In genomic region chr11:59164384-59164783, GRCm38 (mm10) we compare ENCODE assay signal across 8 mouse cellular contexts. TPM values are rescaled to one million over a fixed set of nuclear protein-coding genes. Genes with fewer than 3 reads are reported as not detected.
A peak's percentile ranks its signal among the peaks of the same experiment; 100 is the strongest.
DNase-seq lines count a peak whose midpoint lies in the region; ATAC-seq and TF ChIP-seq lines count a peak whose summit lies in the region.

No protein-coding gene starts in this region.

- ATAC-seq in limb, embryonic 13.5 days (ENCODE audit: low FRiP score, low read depth), result no peak

- no peak overlapping the region for H3K9ac ChIP-seq in limb, embryonic 13.5 days

- H3K4me2 ChIP-seq in limb, embryonic 13.5 days (replicated peaks), result peak overlapping the region; percentile 73

- H3K27ac ChIP-seq in left cerebral cortex, adult 2 months, result peak overlapping the region; percentile 99
- H3K27ac ChIP-seq in embryonic fibroblast, embryonic 13.5 days (ENCODE audit: insufficient read depth, low read length), result no peak overlapping the region
- no peak overlapping the region for H3K27ac ChIP-seq in limb, embryonic 13.5 days
- H3K27ac ChIP-seq in spleen, adult 2 months (ENCODE audit: insufficient read depth, low read length), result peak overlapping the region; percentile 66; the same call in 1 of the 2 replicates

- no peak for TF ChIP-seq CTCF in left cerebral cortex, adult 2 months (IDR thresholded peaks at IDR 0.05)
- no peak for TF ChIP-seq CTCF in embryonic fibroblast, embryonic 13.5 days (IDR thresholded peaks at IDR 0.05; ENCODE audit: borderline replicate concordance, insufficient read depth, low read length)
- no peak for TF ChIP-seq CTCF in spleen, adult 2 months (IDR thresholded peaks at IDR 0.05; ENCODE audit: extremely low read depth, insufficient read depth, insufficient read length, insufficient replicate concordance)

- no peaks in the 10 kb centered on the region for H3K36me3 ChIP-seq in limb, embryonic 13.5 days
- no peaks in the 10 kb centered on the region for H3K36me3 ChIP-seq in spleen, adult 2 months (ENCODE audit: control insufficient read depth, insufficient read depth, low read length)

- H3K4me1 ChIP-seq in embryonic fibroblast, embryonic 13.5 days (ENCODE audit: control insufficient read depth, insufficient read depth, low read length), result no peaks in the 10 kb centered on the region
- peaks cover 12% of the 10 kb centered on the region for H3K4me1 ChIP-seq in limb, embryonic 13.5 days
- no peaks in the 10 kb centered on the region for H3K4me1 ChIP-seq in spleen, adult 2 months (ENCODE audit: control insufficient read depth, insufficient read depth, insufficient read length)

- TF ChIP-seq POLR2A in embryonic fibroblast, embryonic 13.5 days (IDR thresholded peaks at IDR 0.05; ENCODE audit: low read depth, low read length), result no peak
- TF ChIP-seq POLR2A in spleen, adult 2 months (IDR thresholded peaks at IDR 0.05; ENCODE audit: low read depth, low read length), result no peak

- DNase-seq in left cerebral cortex, adult 2 months (ENCODE audit: extremely low spot score in 1 of 2, low spot score in 2 of 2), result no peak
- DNase-seq in left cerebral cortex, adult 18-20 months (ENCODE audit: low spot score in 2 of 2), result no peak
- DNase-seq in spleen, adult 2 months (ENCODE audit: low read depth in 1 of 2, low spot score in 2 of 2), result no peak
- DNase-seq in gastrocnemius, postnatal 36 days, result no peak
- DNase-seq in adrenal gland, postnatal 10 days, result no peak
- DNase-seq in right cerebral cortex, postnatal 25 days, result no peak

- no peaks in the 10 kb centered on the region for H3K27me3 ChIP-seq in limb, embryonic 13.5 days
- H3K27me3 ChIP-seq in spleen, adult 2 months (ENCODE audit: control insufficient read depth, insufficient read depth, low read length), result no peaks in the 10 kb centered on the region

- 78% methylated on average over 9 of the region's 9 CpGs for WGBS in limb, embryonic 13.5 days
- 72% methylated on average over 9 of the region's 9 CpGs for WGBS in spleen, adult 2 months

- H3K4me3 ChIP-seq in left cerebral cortex, adult 2 months, result no peak overlapping the region
- H3K4me3 ChIP-seq in embryonic fibroblast, embryonic 13.5 days (ENCODE audit: insufficient read depth, low read length), result 0 out of 2 replicates have a peak overlapping the region, but pooled peaks have one; percentile 69
- H3K4me3 ChIP-seq in limb, embryonic 13.5 days, result peak overlapping the region; percentile 66
- no peak overlapping the region for H3K4me3 ChIP-seq in spleen, adult 2 months (ENCODE audit: extremely low read depth, insufficient read depth, insufficient read length)

- H3K9me3 ChIP-seq in limb, embryonic 13.5 days, result no peaks in the 10 kb centered on the region

- intact Hi-C loops in left cerebral cortex, adult 2 months (cut with DNase I), result no loop called here
- intact Hi-C loops in gastrocnemius, postnatal 36 days (cut with DNase I), result no loop called here

RNA-seq across cellular contexts. Expression of gene Iba57, which starts 0.8 kb away (rescaled TPM):
- total RNA-seq in left cerebral cortex, adult 2 months (2021), result 1 to 10 TPM; 7.4 to 7.8 TPM
- total RNA-seq in left cerebral cortex, adult 18-20 months (2021), result 1 to 10 TPM; 7.2 to 7.4 TPM
- polyA plus RNA-seq in embryonic fibroblast, embryonic 13.5 days (2011; ENCODE audit: insufficient read length, low read depth, missing spikeins), result 2.1 and 2.4 TPM in 2 replicates
- 3.5 and 4.4 TPM in 2 replicates for polyA plus RNA-seq in limb, embryonic 13.5 days (2015; fragmentation: Nextera tagmentation; extraction: Ambion mirVana)
- polyA plus RNA-seq in spleen, adult 2 months (2012; rRNA removed), result 6.3 and 6.5 TPM in 2 replicates
- total RNA-seq in gastrocnemius, postnatal 36 days (2021), result 10 to 100 TPM in 1 of 2 experiments, 1 to 10 TPM in 1; 7.4 to 10.4 TPM
- 10 to 100 TPM; 19.6 to 19.8 TPM for total RNA-seq in adrenal gland, postnatal 10 days (2021)

RNA-seq across cellular contexts. Expression of gene Gjc2, which starts 18.6 kb away (rescaled TPM):
- total RNA-seq in left cerebral cortex, adult 2 months (2021), result 1 to 10 TPM; 7.4 to 8.0 TPM
- 1 to 10 TPM; 7.5 to 8.1 TPM for total RNA-seq in left cerebral cortex, adult 18-20 months (2021)
- polyA plus RNA-seq in embryonic fibroblast, embryonic 13.5 days (2011; ENCODE audit: insufficient read length, low read depth, missing spikeins), result 0.25 and 0.30 TPM in 2 replicates
- polyA plus RNA-seq in limb, embryonic 13.5 days (2015; fragmentation: Nextera tagmentation; extraction: Ambion mirVana), result 0.25 and 0.47 TPM in 2 replicates
- 3.4 and 4.1 TPM in 2 replicates for polyA plus RNA-seq in spleen, adult 2 months (2012; rRNA removed)
- under 1 TPM; 0.23 to 0.42 TPM for total RNA-seq in gastrocnemius, postnatal 36 days (2021)
- total RNA-seq in adrenal gland, postnatal 10 days (2021), result under 1 TPM; 0.48 to 0.88 TPM

RNA-seq across cellular contexts. Expression of gene Guk1, which starts 27.6 kb away (rescaled TPM):
- 100 to 1,000 TPM; 135 TPM for total RNA-seq in left cerebral cortex, adult 2 months (2021)
- 100 to 1,000 TPM; 144 TPM for total RNA-seq in left cerebral cortex, adult 18-20 months (2021)
- polyA plus RNA-seq in embryonic fibroblast, embryonic 13.5 days (2011; ENCODE audit: insufficient read length, low read depth, missing spikeins), result 43.1 and 46.4 TPM in 2 replicates
- polyA plus RNA-seq in limb, embryonic 13.5 days (2015; fragmentation: Nextera tagmentation; extraction: Ambion mirVana), result 136 and 138 TPM in 2 replicates
- polyA plus RNA-seq in spleen, adult 2 months (2012; rRNA removed), result 40.9 and 52.3 TPM in 2 replicates
- 10 to 100 TPM; 21.2 to 24.7 TPM for total RNA-seq in gastrocnemius, postnatal 36 days (2021)
- 10 to 100 TPM; 63.7 to 64.9 TPM for total RNA-seq in adrenal gland, postnatal 10 days (2021)

RNA-seq across cellular contexts. Expression of gene Obscn, which starts 28.2 kb away (rescaled TPM):
- total RNA-seq in left cerebral cortex, adult 2 months (2021), result 1 to 10 TPM; 1.5 to 1.9 TPM
- total RNA-seq in left cerebral cortex, adult 18-20 months (2021), result 1 to 10 TPM; 1.5 to 2.4 TPM
- polyA plus RNA-seq in embryonic fibroblast, embryonic 13.5 days (2011; ENCODE audit: insufficient read length, low read depth, missing spikeins), result not detected in 2 replicates
- polyA plus RNA-seq in limb, embryonic 13.5 days (2015; fragmentation: Nextera tagmentation; extraction: Ambion mirVana), result 1.5 and 1.7 TPM in 2 replicates
- polyA plus RNA-seq in spleen, adult 2 months (2012; rRNA removed), result 1.2 and 1.6 TPM in 2 replicates
- total RNA-seq in gastrocnemius, postnatal 36 days (2021), result 1,000 to 10,000 TPM; 1,369 to 1,614 TPM
- 10 to 100 TPM; 20.0 to 75.3 TPM for total RNA-seq in adrenal gland, postnatal 10 days (2021)

RNA-seq across cellular contexts. Expression of gene Mrpl55, which starts 37.9 kb away (rescaled TPM):
- total RNA-seq in left cerebral cortex, adult 2 months (2021), result 10 to 100 TPM; 33.8 to 33.9 TPM
- total RNA-seq in left cerebral cortex, adult 18-20 months (2021), result 10 to 100 TPM; 43.8 to 44.4 TPM
- 28.3 and 32.5 TPM in 2 replicates for polyA plus RNA-seq in embryonic fibroblast, embryonic 13.5 days (2011; ENCODE audit: insufficient read length, low read depth, missing spikeins)
- polyA plus RNA-seq in limb, embryonic 13.5 days (2015; fragmentation: Nextera tagmentation; extraction: Ambion mirVana), result 90.5 and 91.5 TPM in 2 replicates
- 16.1 and 21.8 TPM in 2 replicates for polyA plus RNA-seq in spleen, adult 2 months (2012; rRNA removed)
- 10 to 100 TPM; 47.5 to 49.6 TPM for total RNA-seq in gastrocnemius, postnatal 36 days (2021)
- 10 to 100 TPM; 72.8 to 78.8 TPM for total RNA-seq in adrenal gland, postnatal 10 days (2021)

Comparison
In these comparisons a context has a peak if more than half of its experiments do, and no peak if none do; other contexts are left out.
1. H3K27ac ChIP-seq: peak in left cerebral cortex, adult 2 months (single experiment) and spleen, adult 2 months (single experiment); none in embryonic fibroblast, embryonic 13.5 days (single experiment) and limb, embryonic 13.5 days (single experiment).
2. H3K4me3 ChIP-seq: peak in embryonic fibroblast, embryonic 13.5 days (single experiment) and limb, embryonic 13.5 days (single experiment); none in left cerebral cortex, adult 2 months (single experiment) and spleen, adult 2 months (single experiment).
3. RNA of gene Gjc2, which starts 18.6 kb away (total RNA-seq): 7.5 to 8.1 TPM in left cerebral cortex, adult 18-20 months and 7.4 to 8.0 TPM in left cerebral cortex, adult 2 months; 0.48 to 0.88 TPM in adrenal gland, postnatal 10 days and 0.23 to 0.42 TPM in gastrocnemius, postnatal 36 days; every median in the first group is over 4 times any median in the second.